Mouse (Mus musculus): ENCODE measurements around the gene Ssr2.

DNA sequence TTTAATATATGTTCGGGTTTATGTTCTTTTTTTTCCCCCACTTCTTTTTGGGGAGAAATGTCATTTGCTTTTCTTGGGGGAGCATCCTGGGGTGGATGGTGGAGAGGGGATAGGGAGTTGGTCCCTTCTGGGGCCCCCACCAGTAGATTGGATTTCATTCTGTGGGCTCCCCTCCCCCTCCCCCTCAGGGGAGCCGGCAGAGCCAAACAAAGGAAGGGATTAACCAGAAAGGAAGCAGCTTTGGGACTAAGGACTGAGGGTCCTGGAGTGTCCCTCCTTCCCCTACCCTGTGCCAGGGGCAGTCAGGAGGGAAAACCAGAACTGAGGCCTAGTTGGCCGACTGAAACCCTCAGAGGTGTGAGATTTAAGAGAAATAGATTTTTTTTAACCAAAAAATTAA lies 36.3 kb upstream of the Ssr2 start:
- TF ChIP-seq GATA1 (IDR thresholded peaks at IDR 0.05; ENCODE audit: borderline replicate concordance, low read length) (no peak), FLI1 (IDR thresholded peaks at IDR 0.05; ENCODE audit: low read length) (no peak)

Data from megakaryocyte, embryonic 14.5 days (primary cell).